Mouse (Mus musculus) heart, embryonic 15.5 days (tissue): ENCODE results near the gene Btbd19. TPM values are rescaled to one million over a fixed set of nuclear protein-coding genes. Genes with fewer than 3 reads are reported as not detected.
A peak's percentile ranks its signal among the peaks of the same experiment; 100 is the strongest.

Experiments
- ATAC-seq: fragments of 200-750 bp; cut with Nextera tagmentation; replicated peaks from 2 replicates; pipeline ENCODE4 v1.8.0; 2017; ENCODE audit warnings: low read depth, moderate TSS enrichment; ENCODE audit not compliant: insufficient number of reproducible peaks, insufficient read depth, low FRiP score
- H3K27ac ChIP-seq: fragments of 300-500 bp; sonication (generic); 2 replicates; pipeline ENCODE4 v1.5.1; 2015; ENCODE audit warnings: mild to moderate bottlenecking, inconsistent platforms
- H3K27me3 ChIP-seq: fragments of 300-500 bp; sonication (generic); 2 replicates; pipeline ENCODE4 v1.6.1; 2015; ENCODE audit warnings: inconsistent platforms
- H3K36me3 ChIP-seq: fragments of 300-500 bp; sonication (generic); 2 replicates; pipeline ENCODE4 v1.6.1; 2015; ENCODE audit warnings: mild to moderate bottlenecking, inconsistent platforms
- H3K4me1 ChIP-seq: fragments of 300-500 bp; sonication (generic); replicated peaks from 2 replicates; pipeline ENCODE4 v1.6.1; 2015; ENCODE audit warnings: inconsistent platforms
- H3K4me2 ChIP-seq: fragments of 300-500 bp; sonication (generic); 2 replicates; pipeline ENCODE4 v1.6.1; 2015; ENCODE audit warnings: inconsistent platforms, mild to moderate bottlenecking, moderate library complexity
- H3K4me3 ChIP-seq: fragments of 300-500 bp; sonication (generic); 2 replicates; pipeline ENCODE4 v1.5.1; 2015; ENCODE audit warnings: mild to moderate bottlenecking, inconsistent platforms
- H3K9ac ChIP-seq: fragments of 300-500 bp; sonication (generic); 2 replicates; pipeline ENCODE4 v1.6.1; 2015; ENCODE audit warnings: mild to moderate bottlenecking, inconsistent platforms
- H3K9me3 ChIP-seq: fragments of 300-500 bp; sonication (generic); replicated peaks from 2 replicates; pipeline ENCODE4 v1.6.1; 2016; ENCODE audit warnings: inconsistent platforms
- WGBS: fragments of 180-500 bp; shearing (Covaris S2); methylation state at CpG from one replicate; pipeline ENCODE4 v1.1.7; 2015; ENCODE audit warnings: mixed read lengths; 5-methylcytosine and 5-hydroxymethylcytosine counted together
- polyA plus RNA-seq: library from polyadenylated mRNA; unstranded; fragments of >200 nt; fragmentation: Nextera tagmentation; extraction: Ambion mirVana; gene quantifications from 2 replicates; pipeline ENCODE4 v1.2.1, GENCODE M21; 2015

Gene Btbd19
- polyA plus RNA-seq, 1 experiment from 2014 or later: 2.3 TPM

DNA sequence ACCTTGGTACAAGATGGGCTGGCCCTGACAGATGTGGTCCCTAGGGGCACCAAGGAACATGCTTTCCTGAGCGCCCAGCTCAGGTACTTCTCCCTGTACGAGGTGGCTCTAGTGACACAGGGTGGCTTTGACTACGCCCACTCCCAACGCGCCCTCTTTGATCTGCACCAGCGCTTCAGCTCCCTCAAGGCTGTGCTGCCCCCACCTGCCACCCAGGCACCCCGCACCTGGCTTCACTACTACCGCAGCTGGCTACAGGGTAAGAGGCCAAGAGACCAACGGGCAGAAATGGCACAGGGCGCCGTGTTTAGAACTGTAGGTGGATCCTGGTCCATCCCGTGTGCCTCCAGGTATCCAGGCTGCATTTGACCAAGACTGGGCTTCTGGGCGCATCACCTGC lies 15.3 kb downstream of the Btbd19 start:
- Histone ChIP-seq H3K27me3 (no peaks in the 10 kb centered on the region), H3K27ac (no peak overlapping the region), H3K36me3 (no peaks in the 10 kb centered on the region), H3K4me3 (no peak overlapping the region), H3K4me1 (no peaks in the 10 kb centered on the region), H3K9me3 (no peaks in the 10 kb centered on the region), H3K4me2 (no peak overlapping the region), H3K9ac (no peak overlapping the region)
- ATAC-seq: no peak
- 83% methylated on average over 13 of the region's 13 CpGs for WGBS

DNA sequence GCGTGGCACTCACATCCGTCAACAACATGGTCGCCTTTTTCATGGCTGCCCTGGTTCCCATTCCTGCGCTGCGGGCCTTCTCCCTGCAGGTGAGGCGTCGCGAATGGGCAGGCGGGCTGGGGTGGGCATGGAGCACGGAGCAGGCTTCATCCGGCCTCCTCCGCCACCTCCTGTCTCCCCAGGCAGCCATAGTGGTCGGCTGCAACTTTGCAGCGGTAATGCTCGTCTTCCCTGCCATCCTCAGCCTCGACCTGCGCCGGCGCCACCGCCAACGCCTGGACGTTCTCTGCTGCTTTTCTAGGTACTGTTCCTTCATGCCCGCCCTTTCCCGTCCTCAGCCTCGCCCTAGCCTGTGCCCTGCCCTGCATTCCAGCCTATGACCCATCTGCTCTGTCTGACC lies 16.2 kb downstream of the Btbd19 start:
- WGBS: 84% methylated on average over 25 of the region's 25 CpGs
- Histone ChIP-seq H3K9ac (no peak overlapping the region), H3K4me3 (no peak overlapping the region), H3K36me3 (no peaks in the 10 kb centered on the region), H3K4me1 (no peaks in the 10 kb centered on the region), H3K4me2 (no peak overlapping the region), H3K27me3 (no peaks in the 10 kb centered on the region), H3K9me3 (no peaks in the 10 kb centered on the region), H3K27ac (no peak overlapping the region)
- ATAC-seq: no peak

DNA sequence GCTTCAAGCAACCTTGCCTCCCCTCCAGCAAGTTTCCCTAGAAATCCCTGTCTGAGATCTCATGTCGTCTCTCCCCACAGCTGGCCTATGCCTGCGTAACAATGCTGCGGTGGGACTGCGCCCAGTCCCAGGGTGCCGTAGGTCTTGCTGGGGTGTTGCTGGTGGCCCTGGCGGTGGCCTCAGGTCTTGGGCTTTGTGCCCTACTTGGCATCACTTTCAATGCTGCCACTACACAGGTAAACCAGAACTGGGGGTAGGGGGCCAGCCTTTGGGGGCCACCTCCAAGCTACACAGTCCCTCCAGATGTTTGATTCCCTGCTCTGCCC lies 17.0 kb downstream of the Btbd19 start:
- no peak overlapping the region for H3K9ac ChIP-seq
- WGBS: 92% methylated on average over 6 of the region's 6 CpGs
- ATAC-seq: no peak
- H3K4me1 ChIP-seq: no peaks in the 10 kb centered on the region
- no peak overlapping the region for H3K4me3 ChIP-seq
- H3K4me2 ChIP-seq: no peak overlapping the region
- H3K36me3 ChIP-seq: no peaks in the 10 kb centered on the region
- no peak overlapping the region for H3K27ac ChIP-seq
- H3K9me3 ChIP-seq: no peaks in the 10 kb centered on the region
- no peaks in the 10 kb centered on the region for H3K27me3 ChIP-seq

DNA sequence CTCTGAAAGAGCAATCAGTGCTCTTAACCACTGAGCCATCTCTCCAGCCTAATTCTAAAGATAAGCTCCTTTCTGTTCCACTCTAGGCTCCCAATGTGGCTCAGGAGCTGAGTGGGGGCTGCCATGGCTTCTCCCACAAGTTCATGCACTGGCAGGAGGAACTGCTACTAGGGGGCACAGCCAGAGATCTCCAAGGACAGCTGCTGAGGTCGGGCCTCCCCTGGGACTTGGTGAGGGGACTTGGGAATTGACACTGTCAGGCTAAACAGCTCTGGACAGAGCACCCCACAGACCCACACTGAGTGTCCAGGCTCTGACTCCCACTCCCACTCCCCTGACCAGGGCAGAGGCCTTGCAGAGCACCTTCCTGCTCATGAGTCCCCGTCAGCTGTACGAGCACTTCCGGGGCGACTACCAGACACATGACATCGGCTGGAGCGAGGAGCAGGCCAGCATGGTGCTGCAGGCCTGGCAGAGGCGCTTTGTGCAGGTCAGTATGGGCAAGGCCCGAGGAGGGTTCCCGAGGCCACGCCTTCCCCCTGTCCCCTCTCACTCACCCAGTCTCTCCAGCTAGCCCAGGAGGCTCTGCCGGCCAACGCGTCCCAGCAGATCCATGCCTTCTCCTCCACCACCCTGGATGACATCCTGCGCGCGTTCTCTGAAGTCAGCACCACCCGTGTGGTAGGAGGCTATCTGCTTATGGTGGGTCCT lies 17.6 kb downstream of the Btbd19 start:
- H3K27me3 ChIP-seq: no peaks in the 10 kb centered on the region
- no peaks in the 10 kb centered on the region for H3K36me3 ChIP-seq
- WGBS: 87% methylated on average over 18 of the region's 18 CpGs
- H3K4me2 ChIP-seq: no peak overlapping the region
- no peaks in the 10 kb centered on the region for H3K4me1 ChIP-seq
- ATAC-seq: no peak
- H3K4me3 ChIP-seq: no peak overlapping the region
- H3K27ac ChIP-seq: no peak overlapping the region
- no peaks in the 10 kb centered on the region for H3K9me3 ChIP-seq
- no peak overlapping the region for H3K9ac ChIP-seq

DNA sequence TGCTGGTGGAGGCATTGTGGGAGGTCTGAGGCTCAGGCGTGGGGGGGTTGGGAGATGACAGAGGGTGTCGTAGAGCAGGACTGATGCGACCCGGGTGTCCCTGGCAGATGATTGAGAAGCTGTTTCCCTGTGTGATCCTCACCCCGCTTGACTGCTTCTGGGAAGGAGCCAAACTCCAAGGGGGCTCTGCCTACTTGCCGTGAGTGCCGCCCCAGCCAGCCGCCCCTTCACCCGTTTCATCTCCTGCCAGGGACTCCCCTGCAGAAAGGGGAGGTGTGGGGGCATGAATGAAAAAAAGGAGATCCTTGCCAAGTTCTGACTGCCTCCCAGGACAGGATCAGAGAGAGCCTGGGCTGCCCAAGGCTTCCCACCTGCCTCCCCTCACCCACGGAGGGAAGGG lies 20.4 kb downstream of the Btbd19 start:
- Histone ChIP-seq H3K4me3 (no peak overlapping the region), H3K36me3 (no peaks in the 10 kb centered on the region), H3K4me2 (no peak overlapping the region), H3K9me3 (no peaks in the 10 kb centered on the region), H3K4me1 (no peaks in the 10 kb centered on the region), H3K27ac (no peak overlapping the region), H3K9ac (no peak overlapping the region), H3K27me3 (no peaks in the 10 kb centered on the region)
- no peak for ATAC-seq
- WGBS: 51% methylated on average over 10 of the region's 10 CpGs

DNA sequence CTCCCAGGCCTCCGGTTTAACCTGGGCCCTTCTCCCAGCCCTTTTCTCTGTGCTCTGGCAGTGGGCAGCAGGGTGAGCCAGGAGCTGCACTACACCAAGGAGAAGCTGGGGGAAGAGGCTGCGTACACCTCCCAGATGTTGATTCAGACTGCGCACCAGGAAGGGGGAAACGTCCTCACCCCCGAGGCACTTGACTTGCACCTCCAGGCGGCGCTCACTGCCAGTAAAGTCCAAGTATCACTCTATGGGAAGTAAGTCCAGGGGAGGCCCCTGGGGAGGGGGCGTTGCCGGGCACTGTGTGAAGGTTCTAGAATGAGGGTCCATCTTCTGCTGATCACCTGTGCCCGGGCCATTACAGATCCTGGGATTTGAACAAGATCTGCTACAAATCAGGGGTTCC lies 20.9 kb downstream of the Btbd19 start:
- Histone ChIP-seq H3K27ac (no peak overlapping the region), H3K9ac (no peak overlapping the region), H3K4me3 (no peak overlapping the region), H3K4me1 (no peaks in the 10 kb centered on the region), H3K27me3 (no peaks in the 10 kb centered on the region), H3K36me3 (no peaks in the 10 kb centered on the region), H3K9me3 (no peaks in the 10 kb centered on the region), H3K4me2 (no peak overlapping the region)
- no peak for ATAC-seq
- WGBS: 75% methylated on average over 10 of the region's 10 CpGs

DNA sequence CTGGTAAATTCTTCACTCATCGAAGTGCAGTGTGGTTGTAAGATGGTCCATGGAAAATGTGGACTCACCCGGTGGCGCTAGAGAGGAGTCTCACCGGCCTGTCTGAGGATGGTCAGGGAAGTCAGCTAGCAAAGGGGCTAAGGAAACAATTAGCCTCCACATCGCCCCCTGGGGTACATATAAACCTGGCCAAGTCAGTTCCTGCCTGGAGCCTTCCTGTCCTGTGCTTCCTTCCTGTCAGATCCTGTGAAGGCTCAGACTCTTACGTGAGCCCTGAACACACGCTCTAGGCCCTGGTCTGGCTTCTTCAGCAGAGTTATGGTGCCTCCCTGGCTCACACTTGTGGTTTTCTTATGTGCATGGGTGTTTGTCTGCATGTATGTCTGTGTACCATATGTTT lies 24.3 kb downstream of the Btbd19 start:
- Histone ChIP-seq H3K9me3 (no peaks in the 10 kb centered on the region), H3K9ac (no peak overlapping the region), H3K4me2 (no peak overlapping the region), H3K27ac (no peak overlapping the region), H3K36me3 (no peaks in the 10 kb centered on the region), H3K27me3 (no peaks in the 10 kb centered on the region), H3K4me3 (no peak overlapping the region), H3K4me1 (peaks cover 11% of the 10 kb centered on the region)
- WGBS: 44% methylated on average over 7 of the region's 7 CpGs
- ATAC-seq: no peak

DNA sequence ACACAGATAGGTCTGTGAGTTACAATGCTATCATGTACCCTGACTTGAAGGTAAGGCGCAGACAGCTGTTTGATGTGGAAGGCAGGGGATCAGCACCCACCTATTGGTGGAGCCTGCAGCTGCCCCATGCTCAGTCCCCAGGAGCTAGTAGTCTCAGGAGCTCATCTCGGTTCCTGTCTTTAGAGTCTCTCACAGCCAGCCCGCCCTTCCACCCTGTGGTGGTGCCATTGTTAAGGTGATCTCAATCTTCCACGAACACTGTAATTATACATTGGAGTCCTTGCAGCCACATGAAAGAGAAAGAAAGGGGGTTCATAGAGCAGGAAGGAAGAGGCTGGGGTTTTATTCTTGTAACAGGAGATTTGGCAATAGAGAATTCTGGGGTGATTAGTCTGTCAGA lies 25.5 kb downstream of the Btbd19 start:
- H3K4me3 ChIP-seq: no peak overlapping the region
- no peaks in the 10 kb centered on the region for H3K9me3 ChIP-seq
- no peak overlapping the region for H3K4me2 ChIP-seq
- H3K4me1 ChIP-seq: peaks cover 18% of the 10 kb centered on the region
- 76% methylated on average over 4 of the region's 4 CpGs for WGBS
- 0 out of 2 replicates have a peak, but pooled peaks cover 5% of the 10 kb centered on the region for H3K27me3 ChIP-seq
- ATAC-seq: no peak
- H3K36me3 ChIP-seq: no peaks in the 10 kb centered on the region
- H3K9ac ChIP-seq: no peak overlapping the region
- no peak overlapping the region for H3K27ac ChIP-seq

DNA sequence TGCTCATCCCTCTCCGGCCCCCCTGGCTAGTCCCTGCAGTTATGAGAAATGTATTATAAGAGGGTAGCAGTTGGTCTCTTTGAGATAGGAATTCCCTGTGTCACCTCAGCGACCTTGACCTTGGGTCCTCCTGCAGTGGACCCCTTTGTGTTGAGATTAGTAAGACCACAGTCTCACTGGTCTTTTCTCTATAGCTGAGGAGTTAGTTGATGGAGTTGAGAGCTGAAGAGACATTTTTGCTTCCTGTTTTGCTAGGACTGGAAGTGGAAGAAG lies 26.8 kb downstream of the Btbd19 start:
- Histone ChIP-seq H3K36me3 (no peaks in the 10 kb centered on the region), H3K27me3 (0 out of 2 replicates have a peak, but pooled peaks cover 5% of the 10 kb centered on the region), H3K4me1 (peaks cover 18% of the 10 kb centered on the region), H3K9me3 (no peaks in the 10 kb centered on the region), H3K4me2 (0 out of 2 replicates have a peak overlapping the region, but pooled peaks have one; percentile 3), H3K9ac (no peak overlapping the region), H3K4me3 (no peak overlapping the region), H3K27ac (no peak overlapping the region)
- WGBS: 63% methylated on average over 2 of the region's 2 CpGs
- no peak for ATAC-seq

DNA sequence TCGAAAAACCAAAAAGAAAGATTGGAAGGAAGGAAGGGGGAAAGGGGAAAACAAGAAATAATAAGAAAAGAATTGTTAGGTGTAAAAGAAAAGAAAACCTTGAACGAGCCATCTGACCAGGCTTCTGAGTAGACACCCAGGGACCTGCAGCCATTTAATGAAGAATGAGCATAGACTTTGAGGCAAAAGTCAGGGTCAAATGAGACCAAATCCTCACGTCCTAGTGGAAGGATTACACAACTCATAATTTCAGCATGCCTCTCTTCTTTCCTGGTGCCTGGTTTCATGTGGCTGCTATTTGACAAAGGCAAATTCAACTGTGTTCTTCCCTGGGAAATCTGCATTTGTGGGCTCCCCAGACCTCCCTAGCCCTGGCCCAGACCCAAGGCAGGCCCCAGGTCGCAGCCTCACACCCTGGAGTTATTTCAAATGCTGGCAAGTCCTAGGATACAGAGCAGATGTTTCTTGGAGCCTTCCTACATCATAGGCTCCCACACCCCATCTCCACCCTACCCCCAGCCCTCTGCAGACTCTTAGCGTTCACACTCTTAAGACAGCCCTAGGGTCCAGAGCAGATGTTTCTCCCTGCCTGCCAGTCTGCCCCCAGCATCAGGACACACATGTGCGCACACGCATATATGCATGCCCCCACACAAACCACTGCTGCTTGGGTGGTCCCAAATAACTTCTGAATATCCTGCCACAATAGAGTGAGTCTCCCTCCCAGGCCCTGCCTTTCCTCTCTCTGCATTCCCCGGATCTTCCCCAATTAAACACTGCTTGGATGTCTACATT lies 27.4 kb downstream of the Btbd19 start:
- peak overlapping the region; percentile 94 for H3K4me2 ChIP-seq
- H3K36me3 ChIP-seq: no peaks in the 10 kb centered on the region
- H3K27ac ChIP-seq: no peak overlapping the region
- H3K4me3 ChIP-seq: no peak overlapping the region
- no peak for ATAC-seq
- no peaks in the 10 kb centered on the region for H3K9me3 ChIP-seq
- H3K27me3 ChIP-seq: 0 out of 2 replicates have a peak, but pooled peaks cover 5% of the 10 kb centered on the region
- peaks cover 18% of the 10 kb centered on the region for H3K4me1 ChIP-seq
- no peak overlapping the region for H3K9ac ChIP-seq
- 69% methylated on average over 8 of the region's 8 CpGs for WGBS

DNA sequence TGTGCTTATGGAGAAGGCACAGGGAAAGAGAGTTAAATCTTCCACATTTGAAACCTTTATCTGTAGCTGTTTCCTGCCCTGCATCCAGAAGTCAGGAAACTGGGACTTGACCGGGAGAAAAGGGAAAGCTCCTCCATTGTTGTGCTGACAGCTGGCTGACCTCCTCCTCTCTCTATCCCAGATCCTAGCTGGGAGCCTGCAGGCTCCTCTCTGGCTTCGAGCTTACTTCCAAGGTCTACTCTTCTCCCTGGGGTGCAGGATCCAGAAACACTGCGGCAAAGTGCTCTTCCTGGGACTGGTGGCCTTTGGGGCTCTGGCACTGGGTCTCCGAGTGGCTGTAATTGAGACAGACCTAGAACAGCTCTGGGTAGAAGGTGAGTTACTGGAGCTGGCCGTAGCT lies 28.9 kb downstream of the Btbd19 start:
- Histone ChIP-seq H3K27me3 (0 out of 2 replicates have a peak, but pooled peaks cover 5% of the 10 kb centered on the region), H3K4me1 (peaks cover 18% of the 10 kb centered on the region), H3K36me3 (no peaks in the 10 kb centered on the region), H3K27ac (peak overlapping the region; percentile 67), H3K9ac (0 out of 2 replicates have a peak overlapping the region, but pooled peaks have one; percentile 54), H3K9me3 (no peaks in the 10 kb centered on the region), H3K4me3 (peak overlapping the region; percentile 60), H3K4me2 (peak overlapping the region; percentile 94)
- 10% methylated on average over 5 of the region's 5 CpGs for WGBS
- ATAC-seq: no peak; the same call in 1 of the 2 replicates
